16 mouse cellular contexts compared by ENCODE assay signal in the genomic region with DNA sequence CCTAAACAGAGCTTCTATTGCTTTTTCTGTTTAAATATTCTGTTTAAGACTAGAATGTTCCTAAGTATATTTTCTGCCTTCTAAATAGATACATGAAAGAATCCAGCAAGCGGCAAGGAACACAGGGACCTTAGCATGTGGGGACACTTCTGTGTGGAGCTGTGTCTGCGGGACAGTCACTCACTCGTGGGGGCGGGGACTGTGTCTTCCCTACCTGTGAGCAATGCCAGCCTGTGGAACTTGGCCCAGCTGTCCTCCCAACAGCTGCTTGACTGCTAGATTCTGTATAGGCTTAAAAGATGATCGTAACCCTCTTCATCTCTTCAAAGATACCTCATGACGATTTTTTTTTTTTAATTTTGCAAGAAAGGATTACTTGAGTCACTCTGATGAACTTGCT.
DNase-seq lines count a peak whose midpoint lies in the region; ATAC-seq and TF ChIP-seq lines count a peak whose summit lies in the region.
"Had no signal": no experiment of that assay in that cellular context is flagged by ENCODE, and none has a peak within 500 bp of the region (broad histone marks: within the 10 kb centered on the region; RNA-seq: fewer than 3 reads in every experiment).

No protein-coding gene starts in this region.

- no peak overlapping the region for H3K4me2 ChIP-seq in forebrain, embryonic 14.5 days (ENCODE audit: low read length)
- H3K4me2 ChIP-seq: embryonic facial prominence, embryonic 12.5 days; forebrain, embryonic 12.5 days; hindbrain, embryonic 13.5 days had no signal

- no peak overlapping the region for H3K9ac ChIP-seq in forebrain, embryonic 14.5 days (ENCODE audit: low read length)
- H3K9ac ChIP-seq: embryonic facial prominence, embryonic 12.5 days; forebrain, embryonic 12.5 days; forebrain, postnatal 0 days; hindbrain, embryonic 13.5 days had no signal

- H3K27ac ChIP-seq in layer of hippocampus, adult 2 months, result peak overlapping the region; percentile 57; the same call in 1 of the 2 replicates
- H3K27ac ChIP-seq in thymus, adult 2 months (ENCODE audit: control insufficient read depth, insufficient read depth, low read length), result peak overlapping the region; percentile 93
- H3K27ac ChIP-seq in forebrain, embryonic 14.5 days (ENCODE audit: low read depth, low read length), result no peak overlapping the region
- H3K27ac ChIP-seq: forebrain, embryonic 12.5 days had no signal

- no peaks in the 10 kb centered on the region for H3K9me3 ChIP-seq in E14TG2a.4 (ENCODE audit: low read length)
- no peaks in the 10 kb centered on the region for H3K9me3 ChIP-seq in forebrain, embryonic 14.5 days (replicated peaks; ENCODE audit: control insufficient read depth, low read length)
- H3K9me3 ChIP-seq: embryonic facial prominence, embryonic 12.5 days; forebrain, embryonic 12.5 days had no signal

- H3K36me3 ChIP-seq in E14TG2a.4 (ENCODE audit: insufficient read depth, low read length), result peaks cover 13% of the 10 kb centered on the region
- no peaks in the 10 kb centered on the region for H3K36me3 ChIP-seq in thymus, adult 2 months (ENCODE audit: control insufficient read depth, insufficient read depth, low read length)
- no peaks in the 10 kb centered on the region for H3K36me3 ChIP-seq in forebrain, embryonic 14.5 days (ENCODE audit: control insufficient read depth, insufficient read depth, low read length)

- H3K27me3 ChIP-seq in E14TG2a.4 (ENCODE audit: insufficient read depth, low read length), result peaks cover 10% of the 10 kb centered on the region
- no peaks in the 10 kb centered on the region for H3K27me3 ChIP-seq in thymus, adult 2 months (ENCODE audit: control insufficient read depth, insufficient read depth, low read length)
- H3K27me3 ChIP-seq in forebrain, embryonic 14.5 days (replicated peaks; ENCODE audit: control insufficient read depth, insufficient read depth, low read length), result no peaks in the 10 kb centered on the region
- H3K27me3 ChIP-seq: CH12.LX; embryonic facial prominence, embryonic 12.5 days; forebrain, embryonic 12.5 days; hindbrain, embryonic 13.5 days had no signal

- H3K4me3 ChIP-seq in layer of hippocampus, adult 2 months, result no peak overlapping the region
- peak overlapping the region; percentile 64; the same call in 1 of the 2 replicates for H3K4me3 ChIP-seq in E14TG2a.4 (replicated peaks; ENCODE audit: low read length)
- H3K4me3 ChIP-seq in thymus, adult 2 months (ENCODE audit: control insufficient read depth, insufficient read depth, low read length), result no peak overlapping the region
- H3K4me3 ChIP-seq in forebrain, embryonic 14.5 days (ENCODE audit: low read depth, low read length), result no peak overlapping the region
- H3K4me3 ChIP-seq: embryonic facial prominence, embryonic 12.5 days; forebrain, embryonic 12.5 days; heart, embryonic 10.5 days; hindbrain, embryonic 13.5 days had no signal

- TF ChIP-seq CTCF in layer of hippocampus, adult 2 months (conservative IDR thresholded peaks at IDR 0.05), result no peak
- TF ChIP-seq CTCF in E14TG2a.4 (conservative IDR thresholded peaks at IDR 0.05; ENCODE audit: low read length), result no peak
- TF ChIP-seq CTCF in thymus, adult 2 months (IDR thresholded peaks at IDR 0.05; ENCODE audit: borderline replicate concordance, control insufficient read depth, extremely low read depth, insufficient read depth, low read length, poor library complexity), result no peak

- no peak for DNase-seq in layer of hippocampus, adult 2 months (ENCODE audit: low spot score in 2 of 2)
- DNase-seq in layer of hippocampus, postnatal 10 days (ENCODE audit: low spot score in 2 of 2), result no peak
- DNase-seq in thymus, adult 2 months, result peak; percentile 51
- peak; percentile 51 for DNase-seq in thymus, postnatal 25 days
- DNase-seq in heart, postnatal 25 days (ENCODE audit: low spot score), result no peak
- DNase-seq in forebrain, embryonic 14.5 days (ENCODE audit: low spot score), result no peak
- DNase-seq: embryo, embryonic 11 days; forebrain, postnatal 0 days; gastrocnemius, postnatal 36 days; heart, postnatal 10 days had no signal

- no peak for ATAC-seq in forebrain, embryonic 14.5 days

- no peak for TF ChIP-seq POLR2A in thymus, adult 2 months (IDR thresholded peaks at IDR 0.05; ENCODE audit: control insufficient read depth, extremely low read depth, insufficient read depth, low read length, poor library complexity)

- peaks cover 31% of the 10 kb centered on the region for H3K4me1 ChIP-seq in E14TG2a.4 (replicated peaks; ENCODE audit: low read depth, low read length)
- H3K4me1 ChIP-seq in thymus, adult 2 months (replicated peaks; ENCODE audit: control insufficient read depth, insufficient read depth, low read length), result peaks cover 33% of the 10 kb centered on the region
- no peaks in the 10 kb centered on the region for H3K4me1 ChIP-seq in forebrain, embryonic 14.5 days (ENCODE audit: control insufficient read depth, insufficient read depth, low read length)
- H3K4me1 ChIP-seq: embryonic facial prominence, embryonic 12.5 days had no signal

- intact Hi-C loops in heart, postnatal 25 days (cut with DNase I), result no loop called here

- WGBS in thymus, adult 2 months, result 42% methylated on average over 6 of the region's 6 CpGs
- 94% methylated on average over 6 of the region's 6 CpGs for WGBS in forebrain, embryonic 14.5 days

Comparison
In these comparisons a context has a peak if more than half of its experiments do, and no peak if none do; other contexts are left out.
1. DNase-seq: peak in thymus, adult 2 months (single experiment) and thymus, postnatal 25 days (single experiment); none in layer of hippocampus, adult 2 months (0 of 2), layer of hippocampus, postnatal 10 days (0 of 2), heart, postnatal 25 days (single experiment) and forebrain, embryonic 14.5 days (single experiment).